Mouse (Mus musculus) liver, embryonic 11.5 days (tissue): ENCODE results near the gene Rasa2. TPM values are rescaled to one million over a fixed set of nuclear protein-coding genes. Genes with fewer than 3 reads are reported as not detected.
A peak's percentile ranks its signal among the peaks of the same experiment; 100 is the strongest.
"Not testable (repeated sequence)": the region's sequence is repeated elsewhere in the genome, so short reads cannot be mapped to it uniquely, and the experiment has no call there.

ENCODE experiments used
- ATAC-seq: fragments of 200-750 bp; cut with Nextera tagmentation; replicated peaks from 2 replicates; pipeline ENCODE4 v1.8.0; 2017; ENCODE audit warnings: moderate number of reproducible peaks, mild to moderate bottlenecking, moderate TSS enrichment, moderate library complexity; ENCODE audit not compliant: low FRiP score
- DNase-seq: peaks from one replicate; pipeline ENCODE4 v3.0.0-alpha.2; 2017; ENCODE audit warnings: low spot score
- H3K27ac ChIP-seq: fragments of 300-500 bp; sonication (generic); 2 replicates; pipeline ENCODE4 v1.5.1; 2014; ENCODE audit warnings: mild to moderate bottlenecking, low read depth, low read length, control low read depth
- H3K27me3 ChIP-seq: fragments of 300-500 bp; sonication (generic); replicated peaks from 2 replicates; pipeline ENCODE4 v1.6.1; 2014; ENCODE audit warnings: low read length, mixed read lengths; ENCODE audit not compliant: control insufficient read depth, insufficient read depth
- H3K36me3 ChIP-seq: fragments of 300-500 bp; sonication (generic); 2 replicates; pipeline ENCODE4 v1.6.1; 2014; ENCODE audit warnings: mild to moderate bottlenecking, low read length, moderate library complexity, mixed read lengths; ENCODE audit not compliant: control insufficient read depth, insufficient read depth
- H3K4me1 ChIP-seq: fragments of 300-500 bp; sonication (generic); replicated peaks from 2 replicates; pipeline ENCODE4 v1.6.1; 2014; ENCODE audit warnings: low read length, mixed read lengths; ENCODE audit not compliant: control insufficient read depth, insufficient read depth
- H3K4me2 ChIP-seq: fragments of 300-500 bp; sonication (generic); 2 replicates; pipeline ENCODE4 v1.6.1; 2014; ENCODE audit warnings: mild to moderate bottlenecking, control low read depth, moderate library complexity
- H3K4me3 ChIP-seq: fragments of 300-500 bp; sonication (generic); 2 replicates; pipeline ENCODE4 v1.5.1; 2014; ENCODE audit warnings: low read depth, low read length, control low read depth
- H3K9ac ChIP-seq: fragments of 300-500 bp; sonication (generic); 2 replicates; pipeline ENCODE4 v1.6.1; 2014; ENCODE audit warnings: low read depth, low read length, control low read depth
- H3K9me3 ChIP-seq: fragments of 300-500 bp; sonication (generic); 2 replicates; pipeline ENCODE4 v1.6.1; 2016; ENCODE audit warnings: low read length, inconsistent platforms, mixed read lengths; ENCODE audit not compliant: control insufficient read depth
- WGBS: fragments of 180-500 bp; shearing (Covaris S2); extraction: QIAGEN DNeasy Blood & Tissue Kit; methylation state at CpG from one replicate; pipeline ENCODE4 v1.1.7; 2014; 5-methylcytosine and 5-hydroxymethylcytosine counted together
- polyA plus RNA-seq: library from polyadenylated mRNA; unstranded; fragments of >200 nt; fragmentation: Nextera tagmentation; extraction: Ambion mirVana; gene quantifications from 2 replicates; pipeline ENCODE4 v1.2.1, GENCODE M21; 2014

The Rasa2 gene
- polyA plus RNA-seq: 9.5 and 9.7 TPM in 2 replicates

DNA sequence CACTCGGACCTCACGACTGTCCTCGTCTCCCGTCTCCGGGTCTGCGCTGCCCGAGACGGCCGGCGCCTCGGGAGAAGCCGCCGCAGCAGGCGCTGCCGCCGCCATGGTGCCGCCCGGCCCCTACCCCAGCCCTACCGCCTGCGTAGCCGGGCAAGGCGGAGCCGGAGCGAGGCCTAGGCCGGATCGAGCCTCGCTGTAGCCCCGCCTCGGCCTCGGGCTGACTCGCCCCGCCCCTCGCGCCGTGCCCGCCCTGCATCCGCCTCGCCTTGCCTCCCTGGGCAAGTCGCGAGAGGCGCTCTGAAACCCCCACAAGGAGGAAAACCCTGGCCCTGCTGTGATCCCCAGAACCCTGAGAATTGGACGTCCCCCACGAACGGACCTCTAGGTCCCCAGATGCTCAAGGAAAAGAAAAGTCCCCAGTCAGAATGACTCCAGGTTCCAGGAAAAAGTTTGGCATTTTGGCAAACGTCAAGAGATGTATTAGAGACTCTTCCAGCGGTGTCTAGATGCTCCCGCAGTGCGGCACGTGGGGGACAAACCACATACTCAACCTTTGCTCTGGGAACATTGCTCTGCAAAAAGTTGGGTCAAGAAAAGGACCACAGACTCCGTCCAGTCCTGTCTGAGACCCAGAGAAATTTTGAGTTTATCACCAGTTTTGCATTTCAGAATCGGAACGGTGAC lies at the start of gene Rasa2:
Gene Rasa2 (minus strand): TSS at position 229 of the 684 bp plus-strand sequence.
- Histone ChIP-seq H3K4me1 (peaks cover 17% of the 10 kb centered on the region), H3K9me3 (no peaks in the 10 kb centered on the region), H3K27ac (peak within 1 kb of the TSS; percentile 88), H3K36me3 (no peaks in the 10 kb centered on the region), H3K4me2 (peak within 1 kb of the TSS; percentile 93), H3K27me3 (peaks cover 4% of the 10 kb centered on the region; the same call in 1 of the 2 replicates), H3K4me3 (peak within 1 kb of the TSS; percentile 90), H3K9ac (peak within 1 kb of the TSS; percentile 97)
- ATAC-seq (peak; percentile 99), DNase-seq (peak; percentile 90)
- 2% methylated on average over 52 of the region's 52 CpGs for WGBS

- no peak overlapping the region for H3K27ac ChIP-seq
- no peak overlapping the region for H3K4me2 ChIP-seq
- DNase-seq: no peak
- no peak for ATAC-seq
- H3K4me1 ChIP-seq: no peaks in the 10 kb centered on the region
- no peak overlapping the region for H3K4me3 ChIP-seq
- no peaks in the 10 kb centered on the region for H3K27me3 ChIP-seq
- no peaks in the 10 kb centered on the region for H3K36me3 ChIP-seq
- H3K9me3 ChIP-seq: no peaks in the 10 kb centered on the region
- no peak overlapping the region for H3K9ac ChIP-seq
- WGBS: 65% methylated on average over 5 of the region's 5 CpGs
Measured at GRCm38 (mm10) chr9:96678611-96679010, 47.2 kb upstream of the Rasa2 start.

- WGBS: 77% methylated on average over 5 of the region's 5 CpGs
- H3K27ac ChIP-seq, H3K4me3 ChIP-seq, H3K9ac ChIP-seq, H3K4me2 ChIP-seq, H3K36me3 ChIP-seq, H3K9me3 ChIP-seq, DNase-seq, H3K27me3 ChIP-seq, H3K4me1 ChIP-seq, ATAC-seq: not testable (repeated sequence)
Measured at GRCm38 (mm10) chr9:96677711-96678110, 46.3 kb upstream of the Rasa2 start.

- H3K27ac ChIP-seq: no peak overlapping the region
- no peak overlapping the region for H3K4me2 ChIP-seq
- no peaks in the 10 kb centered on the region for H3K9me3 ChIP-seq
- H3K36me3 ChIP-seq: no peaks in the 10 kb centered on the region
- H3K9ac ChIP-seq: no peak overlapping the region
- H3K27me3 ChIP-seq: no peaks in the 10 kb centered on the region
- ATAC-seq (no peak), DNase-seq (no peak)
- no peaks in the 10 kb centered on the region for H3K4me1 ChIP-seq
- 88% methylated on average over 10 of the region's 10 CpGs for WGBS
- no peak overlapping the region for H3K4me3 ChIP-seq
Measured at GRCm38 (mm10) chr9:96676671-96677070, 45.3 kb upstream of the Rasa2 start.

DNA sequence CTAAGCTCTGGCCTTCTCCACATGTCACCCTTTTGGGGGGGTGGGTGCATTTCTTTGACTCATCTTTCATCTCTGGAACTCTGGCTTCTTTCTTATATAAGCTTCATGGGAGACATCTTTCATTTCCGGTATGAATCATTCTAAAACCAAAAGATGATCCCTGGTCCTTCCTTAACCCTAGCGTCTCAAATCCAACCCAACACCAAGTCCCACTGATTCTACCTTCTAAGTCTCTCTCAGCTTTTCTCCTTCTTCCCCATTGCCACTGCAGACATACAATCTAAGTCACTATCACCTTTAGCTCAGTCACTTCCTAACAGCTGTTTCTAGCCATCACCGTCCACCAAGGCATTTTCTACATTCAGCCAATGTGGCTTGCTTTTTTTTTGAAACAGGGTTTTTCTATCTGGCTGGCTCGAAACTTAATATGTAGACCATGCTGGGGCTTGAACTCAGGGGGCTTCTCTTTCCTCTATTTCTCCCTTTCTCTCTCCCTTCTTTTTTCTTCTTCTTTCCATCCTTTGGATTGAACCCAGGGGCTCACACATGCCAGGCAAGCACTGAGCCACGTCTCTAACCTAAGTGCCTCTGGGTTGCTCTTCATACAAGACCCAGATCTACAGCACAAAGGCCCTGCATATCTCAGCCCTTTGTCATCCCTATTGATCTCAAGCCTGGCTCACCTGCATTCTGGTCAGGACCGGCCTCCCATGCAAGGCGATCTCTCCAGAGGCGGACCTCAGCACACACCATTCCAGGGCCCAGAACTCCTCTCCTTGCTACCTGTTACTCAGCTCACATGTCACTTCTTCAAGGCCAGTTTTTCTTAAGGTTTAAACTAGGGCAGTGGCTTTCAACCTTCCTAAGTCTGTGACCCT lies 44.6 kb upstream of the Rasa2 start:
- Histone ChIP-seq H3K9ac (no peak overlapping the region), H3K9me3 (no peaks in the 10 kb centered on the region), H3K36me3 (no peaks in the 10 kb centered on the region), H3K4me3 (no peak overlapping the region), H3K27ac (no peak overlapping the region), H3K4me1 (no peaks in the 10 kb centered on the region), H3K4me2 (no peak overlapping the region), H3K27me3 (no peaks in the 10 kb centered on the region)
- DNase-seq (no peak), ATAC-seq (no peak)
- 78% methylated on average over 8 of the region's 8 CpGs for whole genome bisulfite sequencing

DNA sequence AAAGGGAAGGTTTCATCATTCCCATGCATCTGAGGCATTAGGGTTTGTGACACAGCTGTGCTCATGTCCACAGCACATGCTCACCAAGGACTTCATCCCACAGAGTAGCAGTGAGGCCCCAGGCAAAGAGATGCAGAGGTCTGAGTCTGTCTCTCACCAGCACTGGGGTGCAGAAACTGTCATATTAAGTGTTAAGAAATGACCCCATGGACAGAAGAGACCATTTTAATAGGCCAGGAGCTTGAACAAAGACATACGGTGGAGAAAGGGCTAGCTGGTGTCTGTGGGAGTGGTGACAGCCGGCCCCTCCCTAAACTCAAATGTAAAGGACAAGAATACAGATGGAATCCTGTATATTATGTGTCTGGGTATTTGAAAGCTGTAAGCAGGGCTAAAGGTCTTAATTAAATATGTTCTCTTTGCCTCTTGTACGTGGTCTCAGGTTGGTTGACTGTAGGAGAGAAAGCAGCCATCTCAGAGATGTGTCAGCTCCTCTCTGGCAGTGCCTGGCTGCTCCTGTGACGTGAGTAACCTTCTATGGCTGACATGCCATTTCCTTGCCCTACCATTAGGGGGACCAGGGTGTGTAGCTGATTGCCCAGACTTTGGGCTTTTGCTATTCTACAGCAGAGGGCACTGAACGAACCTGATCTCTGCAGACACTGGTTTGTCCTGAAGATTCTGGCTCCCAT lies 43.8 kb upstream of the Rasa2 start:
- peak; percentile 65; the same call in 1 of the 2 replicates for ATAC-seq
- H3K4me1 ChIP-seq: no peaks in the 10 kb centered on the region
- H3K4me3 ChIP-seq: no peak overlapping the region
- H3K27me3 ChIP-seq: no peaks in the 10 kb centered on the region
- H3K4me2 ChIP-seq: no peak overlapping the region
- 39% methylated on average over 5 of the region's 5 CpGs for WGBS
- H3K36me3 ChIP-seq: no peaks in the 10 kb centered on the region
- no peak for DNase-seq
- H3K27ac ChIP-seq: no peak overlapping the region
- no peaks in the 10 kb centered on the region for H3K9me3 ChIP-seq
- no peak overlapping the region for H3K9ac ChIP-seq

DNA sequence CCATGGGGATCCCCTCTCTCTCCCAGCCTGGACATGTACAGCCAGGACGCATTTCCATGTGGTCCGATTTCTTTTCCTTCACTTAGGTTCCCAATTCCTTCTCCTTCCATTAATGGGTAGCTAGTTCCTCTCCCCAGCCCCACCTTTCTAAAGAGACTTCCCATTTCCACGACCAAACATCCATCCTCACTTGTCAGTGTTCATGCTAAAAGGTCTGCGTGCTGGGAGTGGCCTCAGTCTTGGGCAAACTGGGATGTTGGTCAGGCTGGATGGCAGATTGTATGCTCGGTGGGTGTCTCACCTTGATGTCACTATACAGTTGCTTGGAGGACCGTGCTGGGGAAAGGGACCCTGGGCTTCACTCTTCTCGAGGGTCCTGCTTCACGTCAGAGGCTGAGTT lies 42.9 kb upstream of the Rasa2 start:
- Histone ChIP-seq H3K9ac (no peak overlapping the region), H3K27me3 (no peaks in the 10 kb centered on the region), H3K4me2 (no peak overlapping the region), H3K4me1 (no peaks in the 10 kb centered on the region), H3K4me3 (no peak overlapping the region), H3K9me3 (no peaks in the 10 kb centered on the region), H3K36me3 (no peaks in the 10 kb centered on the region), H3K27ac (no peak overlapping the region)
- ATAC-seq (no peak), DNase-seq (no peak)
- WGBS: 82% methylated on average over 8 of the region's 8 CpGs

- 92% methylated on average over 2 of the region's 2 CpGs for whole genome bisulfite sequencing
- Histone ChIP-seq H3K4me3 (no peak overlapping the region), H3K27ac (no peak overlapping the region), H3K4me2 (no peak overlapping the region), H3K9ac (no peak overlapping the region), H3K9me3 (no peaks in the 10 kb centered on the region), H3K4me1 (no peaks in the 10 kb centered on the region), H3K36me3 (no peaks in the 10 kb centered on the region), H3K27me3 (no peaks in the 10 kb centered on the region)
- no peak for DNase-seq
- ATAC-seq: no peak
Measured at GRCm38 (mm10) chr9:96672466-96672865, 41.0 kb upstream of the Rasa2 start.
